Mouse (Mus musculus) right cerebral cortex, postnatal 14 days (tissue): Measurements from ENCODE around the gene Slc27a3.
A peak's percentile ranks its signal among the peaks of the same experiment; 100 is the strongest.
"Not testable (repeated sequence)": the region's sequence is repeated elsewhere in the genome, so short reads cannot be mapped to it uniquely, and the experiment has no call there.

ENCODE experiments used
- DNase-seq: peaks from one replicate; pipeline ENCODE4 v3.0.0; 2022

The Slc27a3 gene

GRCm38 (mm10) chr3:90388726-90389510 is 820 bp downstream of the Slc27a3 start:
- no peak for DNase-seq

GRCm38 (mm10) chr3:90388192-90388591 is 1.5 kb downstream of the Slc27a3 start:
- no peak for DNase-seq

GRCm38 (mm10) chr3:90387483-90387882 is 2.3 kb downstream of the Slc27a3 start:
- no peak for DNase-seq

GRCm38 (mm10) chr3:90386817-90387216 is 2.9 kb downstream of the Slc27a3 start:
- DNase-seq: no peak

- DNase-seq: no peak
Observed at GRCm38 (mm10) chr3:90384851-90385375, 4.8 kb downstream of the Slc27a3 start.

GRCm38 (mm10) chr3:90383690-90384089 is 6.0 kb downstream of the Slc27a3 start:
- no peak for DNase-seq

GRCm38 (mm10) chr3:90381727-90382126 is 8.0 kb downstream of the Slc27a3 start:
- DNase-seq: no peak

GRCm38 (mm10) chr3:90378496-90378895 is 11.2 kb downstream of the Slc27a3 start:
- no peak for DNase-seq

- no peak for DNase-seq
Observed at GRCm38 (mm10) chr3:90376247-90376585, 13.5 kb downstream of the Slc27a3 start.

GRCm38 (mm10) chr3:90375562-90376246 is 14.0 kb downstream of the Slc27a3 start:
- DNase-seq: no peak

GRCm38 (mm10) chr3:90374368-90374767 is 15.4 kb downstream of the Slc27a3 start:
- no peak for DNase-seq

- DNase-seq: peak; percentile 83
Observed at GRCm38 (mm10) chr3:90373432-90374028, 16.2 kb downstream of the Slc27a3 start.

- DNase-seq: no peak
Observed at GRCm38 (mm10) chr3:90372817-90373216, 16.9 kb downstream of the Slc27a3 start.

- DNase-seq: no peak
Observed at GRCm38 (mm10) chr3:90371857-90372256, 17.9 kb downstream of the Slc27a3 start.

- peak; percentile 50 for DNase-seq
Observed at GRCm38 (mm10) chr3:90369041-90369440, 20.7 kb downstream of the Slc27a3 start.

GRCm38 (mm10) chr3:90367001-90367632 is 22.6 kb downstream of the Slc27a3 start:
- no peak for DNase-seq

GRCm38 (mm10) chr3:90362346-90362745 is 27.4 kb downstream of the Slc27a3 start:
- DNase-seq: no peak

GRCm38 (mm10) chr3:90361476-90361875 is 28.3 kb downstream of the Slc27a3 start:
- DNase-seq: no peak

GRCm38 (mm10) chr3:90359230-90359629 is 30.5 kb downstream of the Slc27a3 start:
- no peak for DNase-seq

GRCm38 (mm10) chr3:90357959-90358358 is 31.8 kb downstream of the Slc27a3 start:
- DNase-seq: no peak

GRCm38 (mm10) chr3:90347847-90348246 is 41.9 kb downstream of the Slc27a3 start:
- no peak for DNase-seq

- not testable (repeated sequence) for DNase-seq
Observed at GRCm38 (mm10) chr3:90342853-90343252, 46.9 kb downstream of the Slc27a3 start.

GRCm38 (mm10) chr3:90340177-90340576 is 49.6 kb downstream of the Slc27a3 start:
- DNase-seq: no peak
